Mouse (Mus musculus): ENCODE measurements around the gene Pcbp4. TPM values are rescaled to one million over a fixed set of nuclear protein-coding genes. Genes with fewer than 3 reads are reported as not detected.

Pcbp4 gene
- 166 and 182 TPM in 2 replicates for polyA plus RNA-seq (2014; fragmentation: Nextera tagmentation; extraction: Ambion mirVana)

GRCm38 (mm10) chr9:106453271-106454070 is at the start of gene Pcbp4:
Gene Pcbp4 (plus strand): TSS chr9:106453291.
- H3K27ac ChIP-seq (ENCODE audit: low read depth, low read length): peak within 1 kb of the TSS; percentile 92
- H3K4me1 ChIP-seq (ENCODE audit: control insufficient read depth, insufficient read depth, low read length): peaks cover 47% of the 10 kb centered on the region

GRCm38 (mm10) chr9:106405275-106405674 is 47.8 kb upstream of the Pcbp4 start:
- WGBS: 52% methylated on average over 6 of the region's 6 CpGs
- H3K27me3 ChIP-seq (ENCODE audit: control insufficient read depth, insufficient read depth, low read length): no peaks in the 10 kb centered on the region
- H3K4me2 ChIP-seq (ENCODE audit: low read depth, low read length): no peak overlapping the region
- no peak overlapping the region for H3K4me3 ChIP-seq (ENCODE audit: low read depth, low read length)
- no peak overlapping the region for H3K9ac ChIP-seq (replicated peaks; ENCODE audit: low read depth, low read length)
- no peaks in the 10 kb centered on the region for H3K9me3 ChIP-seq (ENCODE audit: control insufficient read depth, low read length)
- no peak overlapping the region for H3K27ac ChIP-seq (ENCODE audit: low read depth, low read length)
- H3K4me1 ChIP-seq (ENCODE audit: control insufficient read depth, insufficient read depth, low read length): no peaks in the 10 kb centered on the region
- no peaks in the 10 kb centered on the region for H3K36me3 ChIP-seq (ENCODE audit: control insufficient read depth, insufficient read depth, low read length)
- ATAC-seq (ENCODE audit: low read depth): no peak

More at GRCm38 (mm10) chr9:106453271-106454070, at the start of gene Pcbp4:
- H3K36me3 ChIP-seq (ENCODE audit: control insufficient read depth, insufficient read depth, low read length): 0 out of 2 replicates have a peak, but pooled peaks cover 2% of the 10 kb centered on the region
- H3K4me3 ChIP-seq (ENCODE audit: low read depth, low read length): peak within 1 kb of the TSS; percentile 66
- no peaks in the 10 kb centered on the region for H3K27me3 ChIP-seq (ENCODE audit: control insufficient read depth, insufficient read depth, low read length)
- H3K9me3 ChIP-seq (ENCODE audit: control insufficient read depth, low read length): no peaks in the 10 kb centered on the region
- peak within 1 kb of the TSS; percentile 92 for H3K9ac ChIP-seq (replicated peaks; ENCODE audit: low read depth, low read length)
- peak within 1 kb of the TSS; percentile 91 for H3K4me2 ChIP-seq (ENCODE audit: low read depth, low read length)
- peak; percentile 63 for ATAC-seq (ENCODE audit: low read depth)
- under 1% methylated on average over 49 of the region's 74 CpGs for WGBS

GRCm38 (mm10) chr9:106406443-106407078 is 46.5 kb upstream of the Pcbp4 start:
- Histone ChIP-seq H3K27ac (ENCODE audit: low read depth, low read length) (no peak overlapping the region), H3K4me2 (ENCODE audit: low read depth, low read length) (no peak overlapping the region), H3K9ac (replicated peaks; ENCODE audit: low read depth, low read length) (no peak overlapping the region), H3K4me1 (ENCODE audit: control insufficient read depth, insufficient read depth, low read length) (no peaks in the 10 kb centered on the region), H3K4me3 (ENCODE audit: low read depth, low read length) (no peak overlapping the region), H3K36me3 (ENCODE audit: control insufficient read depth, insufficient read depth, low read length) (no peaks in the 10 kb centered on the region), H3K9me3 (ENCODE audit: control insufficient read depth, low read length) (no peaks in the 10 kb centered on the region), H3K27me3 (ENCODE audit: control insufficient read depth, insufficient read depth, low read length) (no peaks in the 10 kb centered on the region)
- ATAC-seq (ENCODE audit: low read depth): no peak
- 64% methylated on average over 8 of the region's 8 CpGs for WGBS

- Histone ChIP-seq H3K27me3 (ENCODE audit: control insufficient read depth, insufficient read depth, low read length) (no peaks in the 10 kb centered on the region), H3K4me1 (ENCODE audit: control insufficient read depth, insufficient read depth, low read length) (no peaks in the 10 kb centered on the region), H3K36me3 (ENCODE audit: control insufficient read depth, insufficient read depth, low read length) (no peaks in the 10 kb centered on the region), H3K4me3 (ENCODE audit: low read depth, low read length) (no peak overlapping the region), H3K4me2 (ENCODE audit: low read depth, low read length) (no peak overlapping the region), H3K9ac (replicated peaks; ENCODE audit: low read depth, low read length) (no peak overlapping the region), H3K9me3 (ENCODE audit: control insufficient read depth, low read length) (no peaks in the 10 kb centered on the region), H3K27ac (ENCODE audit: low read depth, low read length) (no peak overlapping the region)
- ATAC-seq (ENCODE audit: low read depth): no peak
- 97% methylated on average over 4 of the region's 4 CpGs for WGBS
These were observed 44.0 kb upstream of the Pcbp4 start for GRCm38 (mm10) chr9:106409096-106409495.

GRCm38 (mm10) chr9:106410086-106410650 is 42.9 kb upstream of the Pcbp4 start:
- H3K4me1 ChIP-seq (ENCODE audit: control insufficient read depth, insufficient read depth, low read length): no peaks in the 10 kb centered on the region
- H3K27ac ChIP-seq (ENCODE audit: low read depth, low read length): no peak overlapping the region
- no peaks in the 10 kb centered on the region for H3K27me3 ChIP-seq (ENCODE audit: control insufficient read depth, insufficient read depth, low read length)
- ATAC-seq (ENCODE audit: low read depth): no peak
- 56% methylated on average over 2 of the region's 2 CpGs for WGBS
- H3K4me2 ChIP-seq (ENCODE audit: low read depth, low read length): no peak overlapping the region
- H3K4me3 ChIP-seq (ENCODE audit: low read depth, low read length): no peak overlapping the region
- H3K36me3 ChIP-seq (ENCODE audit: control insufficient read depth, insufficient read depth, low read length): no peaks in the 10 kb centered on the region
- H3K9ac ChIP-seq (replicated peaks; ENCODE audit: low read depth, low read length): no peak overlapping the region
- no peaks in the 10 kb centered on the region for H3K9me3 ChIP-seq (ENCODE audit: control insufficient read depth, low read length)

GRCm38 (mm10) chr9:106411091-106411594 is 41.9 kb upstream of the Pcbp4 start:
- H3K9ac ChIP-seq (replicated peaks; ENCODE audit: low read depth, low read length): no peak overlapping the region
- H3K27me3 ChIP-seq (ENCODE audit: control insufficient read depth, insufficient read depth, low read length): no peaks in the 10 kb centered on the region
- 78% methylated on average over 9 of the region's 9 CpGs for WGBS
- H3K4me3 ChIP-seq (ENCODE audit: low read depth, low read length): no peak overlapping the region
- ATAC-seq (ENCODE audit: low read depth): no peak
- no peaks in the 10 kb centered on the region for H3K36me3 ChIP-seq (ENCODE audit: control insufficient read depth, insufficient read depth, low read length)
- H3K9me3 ChIP-seq (ENCODE audit: control insufficient read depth, low read length): no peaks in the 10 kb centered on the region
- no peaks in the 10 kb centered on the region for H3K4me1 ChIP-seq (ENCODE audit: control insufficient read depth, insufficient read depth, low read length)
- no peak overlapping the region for H3K27ac ChIP-seq (ENCODE audit: low read depth, low read length)
- no peak overlapping the region for H3K4me2 ChIP-seq (ENCODE audit: low read depth, low read length)

GRCm38 (mm10) chr9:106411729-106412128 is 41.4 kb upstream of the Pcbp4 start:
- no peak for ATAC-seq (ENCODE audit: low read depth)
- Histone ChIP-seq H3K4me1 (ENCODE audit: control insufficient read depth, insufficient read depth, low read length) (no peaks in the 10 kb centered on the region), H3K9me3 (ENCODE audit: control insufficient read depth, low read length) (no peaks in the 10 kb centered on the region), H3K9ac (replicated peaks; ENCODE audit: low read depth, low read length) (no peak overlapping the region), H3K4me3 (ENCODE audit: low read depth, low read length) (no peak overlapping the region), H3K4me2 (ENCODE audit: low read depth, low read length) (no peak overlapping the region), H3K27ac (ENCODE audit: low read depth, low read length) (no peak overlapping the region), H3K36me3 (ENCODE audit: control insufficient read depth, insufficient read depth, low read length) (no peaks in the 10 kb centered on the region), H3K27me3 (ENCODE audit: control insufficient read depth, insufficient read depth, low read length) (no peaks in the 10 kb centered on the region)
- WGBS: 74% methylated on average over 6 of the region's 6 CpGs

GRCm38 (mm10) chr9:106412210-106412609 is 40.9 kb upstream of the Pcbp4 start:
- no peak for ATAC-seq (ENCODE audit: low read depth)
- Histone ChIP-seq H3K4me1 (ENCODE audit: control insufficient read depth, insufficient read depth, low read length) (no peaks in the 10 kb centered on the region), H3K4me3 (ENCODE audit: low read depth, low read length) (no peak overlapping the region), H3K27ac (ENCODE audit: low read depth, low read length) (no peak overlapping the region), H3K9ac (replicated peaks; ENCODE audit: low read depth, low read length) (no peak overlapping the region), H3K36me3 (ENCODE audit: control insufficient read depth, insufficient read depth, low read length) (no peaks in the 10 kb centered on the region), H3K4me2 (ENCODE audit: low read depth, low read length) (no peak overlapping the region), H3K9me3 (ENCODE audit: control insufficient read depth, low read length) (no peaks in the 10 kb centered on the region), H3K27me3 (ENCODE audit: control insufficient read depth, insufficient read depth, low read length) (no peaks in the 10 kb centered on the region)
- WGBS: 76% methylated on average over 3 of the region's 3 CpGs

- no peak overlapping the region for H3K27ac ChIP-seq (ENCODE audit: low read depth, low read length)
- H3K9me3 ChIP-seq (ENCODE audit: control insufficient read depth, low read length): no peaks in the 10 kb centered on the region
- H3K27me3 ChIP-seq (ENCODE audit: control insufficient read depth, insufficient read depth, low read length): no peaks in the 10 kb centered on the region
- WGBS: 86% methylated on average over 5 of the region's 5 CpGs
- no peak overlapping the region for H3K4me2 ChIP-seq (ENCODE audit: low read depth, low read length)
- no peak overlapping the region for H3K4me3 ChIP-seq (ENCODE audit: low read depth, low read length)
- H3K9ac ChIP-seq (replicated peaks; ENCODE audit: low read depth, low read length): no peak overlapping the region
- ATAC-seq (ENCODE audit: low read depth): no peak
- H3K4me1 ChIP-seq (ENCODE audit: control insufficient read depth, insufficient read depth, low read length): peaks cover 8% of the 10 kb centered on the region
- no peaks in the 10 kb centered on the region for H3K36me3 ChIP-seq (ENCODE audit: control insufficient read depth, insufficient read depth, low read length)
These were observed 39.5 kb upstream of the Pcbp4 start for GRCm38 (mm10) chr9:106413606-106414005.
